Mouse (Mus musculus) lung, embryonic 16.5 days (tissue): ENCODE results near the gene Wipf1. TPM values are rescaled to one million over a fixed set of nuclear protein-coding genes. Genes with fewer than 3 reads are reported as not detected.

Source experiments
- ATAC-seq: fragments of 200-750 bp; cut with Nextera tagmentation; 2 replicates; pipeline ENCODE4 v1.8.0; 2017; ENCODE audit warnings: low read depth, mild to moderate bottlenecking, moderate library complexity
- H3K27ac ChIP-seq: fragments of 300-500 bp; sonication (generic); 2 replicates; pipeline ENCODE4 v1.5.1; 2014; ENCODE audit warnings: mild to moderate bottlenecking, control low read depth, low read length
- H3K27me3 ChIP-seq: fragments of 300-500 bp; sonication (generic); 2 replicates; pipeline ENCODE4 v1.6.1; 2014; ENCODE audit warnings: low read depth, low read length, mixed read lengths; ENCODE audit not compliant: control insufficient read depth, insufficient read depth
- H3K36me3 ChIP-seq: fragments of 300-500 bp; sonication (generic); 2 replicates; pipeline ENCODE4 v1.6.1; 2014; ENCODE audit warnings: low read length; ENCODE audit not compliant: control insufficient read depth, insufficient read depth
- H3K4me1 ChIP-seq: fragments of 300-500 bp; sonication (generic); replicated peaks from 2 replicates; pipeline ENCODE4 v1.6.1; 2014; ENCODE audit warnings: low read length, mixed read lengths; ENCODE audit not compliant: control insufficient read depth, insufficient read depth
- H3K4me2 ChIP-seq: fragments of 300-500 bp; sonication (generic); 2 replicates; pipeline ENCODE4 v1.6.1; 2014; ENCODE audit warnings: low read depth, low read length, control low read depth
- H3K4me3 ChIP-seq: fragments of 300-500 bp; sonication (generic); 2 replicates; pipeline ENCODE4 v1.5.1; 2014; ENCODE audit warnings: mild to moderate bottlenecking, low read length, control low read depth
- H3K9ac ChIP-seq: fragments of 300-500 bp; sonication (generic); 2 replicates; pipeline ENCODE4 v1.6.1; 2014; ENCODE audit warnings: low read length, control low read depth
- H3K9me3 ChIP-seq: fragments of 300-500 bp; sonication (generic); 2 replicates; pipeline ENCODE4 v1.6.1; 2016; ENCODE audit warnings: low read length; ENCODE audit not compliant: control insufficient read depth
- WGBS: fragments of 180-500 bp; shearing (Covaris S2); extraction: QIAGEN DNeasy Blood & Tissue Kit; methylation state at CpG from one replicate; pipeline ENCODE4 v1.1.7; 2014; 5-methylcytosine and 5-hydroxymethylcytosine counted together
- polyA plus RNA-seq: library from polyadenylated mRNA; unstranded; fragments of >200 nt; fragmentation: Nextera tagmentation; extraction: Ambion mirVana; gene quantifications from 2 replicates; pipeline ENCODE4 v1.2.1, GENCODE M21; 2015

Gene Wipf1
- polyA plus RNA-seq, 1 experiment from 2014 or later: 12.6 TPM

GRCm38 (mm10) chr2:73472130-73472529 lies 57.4 kb downstream of the Wipf1 start:
- H3K4me1 ChIP-seq: peaks cover 5% of the 10 kb centered on the region; the same call in 1 of the 2 replicates
- H3K9me3 ChIP-seq: no peaks in the 10 kb centered on the region
- no peak overlapping the region for H3K27ac ChIP-seq
- no peaks in the 10 kb centered on the region for H3K36me3 ChIP-seq
- H3K4me3 ChIP-seq: no peak overlapping the region
- WGBS: 88% methylated on average over 2 of the region's 2 CpGs
- no peak overlapping the region for H3K4me2 ChIP-seq
- ATAC-seq: no peak
- H3K9ac ChIP-seq: no peak overlapping the region
- no peaks in the 10 kb centered on the region for H3K27me3 ChIP-seq

- WGBS: 82% methylated on average over 10 of the region's 10 CpGs
- Histone ChIP-seq H3K4me2 (no peak overlapping the region), H3K9ac (no peak overlapping the region), H3K4me3 (no peak overlapping the region), H3K27ac (no peak overlapping the region), H3K27me3 (no peaks in the 10 kb centered on the region), H3K36me3 (no peaks in the 10 kb centered on the region), H3K9me3 (no peaks in the 10 kb centered on the region), H3K4me1 (no peaks in the 10 kb centered on the region)
- no peak for ATAC-seq
Observed at GRCm38 (mm10) chr2:73470146-73470630, 59.3 kb downstream of the Wipf1 start.

DNA sequence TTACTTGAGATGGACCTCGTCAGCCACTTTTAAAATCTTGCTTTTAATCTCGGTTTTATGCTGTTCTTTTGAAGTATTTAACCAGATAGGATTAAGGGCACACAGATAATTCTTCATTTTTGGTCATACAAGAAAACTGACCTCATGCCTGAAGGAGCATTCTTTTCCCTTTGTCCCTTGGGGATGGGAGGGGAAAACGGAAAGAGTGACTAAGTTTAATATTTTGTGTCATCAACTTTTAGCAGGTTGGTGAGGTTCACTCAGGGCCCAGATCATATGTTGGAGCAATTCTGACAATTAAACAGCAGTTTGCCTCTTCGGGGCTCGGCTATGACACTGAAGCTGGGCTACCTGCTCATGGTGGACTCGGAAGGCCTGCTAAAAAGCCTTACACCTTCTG lies 60.0 kb downstream of the Wipf1 start:
- Histone ChIP-seq H3K27me3 (no peaks in the 10 kb centered on the region), H3K4me1 (no peaks in the 10 kb centered on the region), H3K27ac (no peak overlapping the region), H3K4me3 (no peak overlapping the region), H3K36me3 (no peaks in the 10 kb centered on the region), H3K4me2 (no peak overlapping the region), H3K9ac (no peak overlapping the region), H3K9me3 (no peaks in the 10 kb centered on the region)
- WGBS: 81% methylated on average over 6 of the region's 6 CpGs
- no peak for ATAC-seq

DNA sequence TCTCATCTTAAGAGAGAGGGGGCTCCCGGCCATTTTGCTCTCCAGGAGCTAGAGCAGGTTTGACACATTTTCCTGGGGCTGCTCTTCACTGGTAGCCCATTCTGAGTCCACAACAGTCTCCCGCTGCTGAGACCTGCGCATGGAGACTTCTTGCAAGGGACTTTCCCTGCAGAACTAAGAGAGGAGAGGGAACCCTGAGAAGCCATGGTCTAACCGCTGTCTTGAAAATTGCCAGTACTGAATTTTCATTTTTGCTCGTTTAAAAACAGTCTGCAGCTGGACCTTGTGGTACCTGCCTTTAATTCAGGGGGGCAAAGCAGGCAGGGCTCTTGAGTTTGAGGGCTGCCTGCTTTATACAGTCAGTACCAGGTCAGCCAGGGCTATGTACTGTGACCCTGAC lies 60.5 kb downstream of the Wipf1 start:
- 84% methylated on average over 5 of the region's 5 CpGs for WGBS
- H3K27me3 ChIP-seq: no peaks in the 10 kb centered on the region
- peaks cover under 1% of the 10 kb centered on the region; the same call in 1 of the 2 replicates for H3K4me1 ChIP-seq
- ATAC-seq: no peak
- no peaks in the 10 kb centered on the region for H3K36me3 ChIP-seq
- H3K9me3 ChIP-seq: no peaks in the 10 kb centered on the region
- H3K4me2 ChIP-seq: no peak overlapping the region
- no peak overlapping the region for H3K9ac ChIP-seq
- no peak overlapping the region for H3K27ac ChIP-seq
- H3K4me3 ChIP-seq: no peak overlapping the region

- Histone ChIP-seq H3K27me3 (no peaks in the 10 kb centered on the region), H3K4me1 (peaks cover 7% of the 10 kb centered on the region; the same call in 1 of the 2 replicates), H3K36me3 (no peaks in the 10 kb centered on the region), H3K27ac (no peak overlapping the region), H3K9ac (no peak overlapping the region), H3K9me3 (no peaks in the 10 kb centered on the region), H3K4me3 (no peak overlapping the region), H3K4me2 (no peak overlapping the region)
- no peak for ATAC-seq
- 67% methylated on average over 7 of the region's 7 CpGs for WGBS
Observed at GRCm38 (mm10) chr2:73467071-73467851, 62.3 kb downstream of the Wipf1 start.

DNA sequence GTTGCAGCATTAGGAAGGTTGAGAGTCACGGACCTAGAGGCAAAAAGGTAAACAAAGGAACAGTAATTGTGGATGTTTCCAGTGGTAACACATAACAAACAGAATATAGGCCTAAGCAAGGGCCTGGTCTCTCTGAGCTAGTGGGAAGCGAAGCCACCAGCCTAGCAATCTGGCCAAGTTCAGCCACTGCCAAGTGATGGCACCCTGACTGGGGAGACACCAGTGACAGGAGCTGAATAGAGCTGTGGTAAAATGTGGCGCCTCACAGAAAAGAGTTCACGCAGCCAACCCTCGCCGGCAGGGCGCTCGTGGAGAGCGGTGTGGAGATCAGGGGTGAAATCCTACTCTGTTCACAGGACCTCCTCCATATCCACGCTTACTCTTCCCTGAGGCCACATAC lies 63.1 kb downstream of the Wipf1 start:
- H3K27me3 ChIP-seq: no peaks in the 10 kb centered on the region
- no peaks in the 10 kb centered on the region for H3K36me3 ChIP-seq
- 92% methylated on average over 10 of the region's 10 CpGs for WGBS
- ATAC-seq: no peak
- no peak overlapping the region for H3K4me3 ChIP-seq
- H3K9ac ChIP-seq: no peak overlapping the region
- no peak overlapping the region for H3K27ac ChIP-seq
- no peak overlapping the region for H3K4me2 ChIP-seq
- peaks cover 7% of the 10 kb centered on the region; the same call in 1 of the 2 replicates for H3K4me1 ChIP-seq
- no peaks in the 10 kb centered on the region for H3K9me3 ChIP-seq

GRCm38 (mm10) chr2:73463431-73464194 lies 65.9 kb downstream of the Wipf1 start:
- ATAC-seq: peak; percentile 48; the same call in 1 of the 2 replicates
- H3K27me3 ChIP-seq: no peaks in the 10 kb centered on the region
- no peak overlapping the region for H3K4me2 ChIP-seq
- H3K4me1 ChIP-seq: peaks cover 7% of the 10 kb centered on the region; the same call in 1 of the 2 replicates
- no peaks in the 10 kb centered on the region for H3K36me3 ChIP-seq
- H3K9ac ChIP-seq: no peak overlapping the region
- 14% methylated on average over 7 of the region's 7 CpGs for WGBS
- no peak overlapping the region for H3K4me3 ChIP-seq
- no peaks in the 10 kb centered on the region for H3K9me3 ChIP-seq
- H3K27ac ChIP-seq: peak overlapping the region; percentile 2; the same call in 1 of the 2 replicates

DNA sequence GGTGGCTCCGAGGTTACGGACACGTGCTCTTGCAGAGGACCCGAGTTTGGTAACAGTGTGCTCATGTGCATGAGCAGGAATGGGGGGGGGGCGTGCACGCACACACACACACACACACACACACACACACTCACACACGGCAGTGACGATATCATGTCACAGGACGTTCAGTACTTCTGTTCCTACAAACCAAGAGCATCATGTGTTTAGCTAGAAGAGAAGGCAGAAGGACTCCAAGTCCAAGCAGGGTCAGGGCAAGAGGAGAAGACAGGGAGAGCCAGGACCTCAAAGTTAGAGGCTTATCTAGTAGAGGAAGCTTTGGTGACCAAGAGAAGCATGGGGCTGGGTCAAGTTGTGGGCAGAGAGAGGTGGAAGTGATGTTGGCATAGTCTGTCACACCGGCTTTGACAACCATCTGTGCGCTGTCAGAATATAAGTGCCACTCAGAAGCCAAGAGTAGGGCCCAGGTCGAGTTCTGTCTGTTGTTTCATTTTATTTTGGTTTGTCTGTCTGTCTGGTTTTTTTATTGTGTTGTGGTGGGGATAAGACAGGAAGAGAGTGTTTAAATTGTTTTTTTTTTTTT lies 66.7 kb downstream of the Wipf1 start:
- H3K4me2 ChIP-seq: no peak overlapping the region
- no peaks in the 10 kb centered on the region for H3K9me3 ChIP-seq
- H3K4me3 ChIP-seq: no peak overlapping the region
- H3K9ac ChIP-seq: no peak overlapping the region
- no peak for ATAC-seq
- no peaks in the 10 kb centered on the region for H3K27me3 ChIP-seq
- H3K4me1 ChIP-seq: peaks cover 7% of the 10 kb centered on the region; the same call in 1 of the 2 replicates
- no peak overlapping the region for H3K27ac ChIP-seq
- 77% methylated on average over 12 of the region's 12 CpGs for WGBS
- no peaks in the 10 kb centered on the region for H3K36me3 ChIP-seq

- no peaks in the 10 kb centered on the region for H3K36me3 ChIP-seq
Observed at GRCm38 (mm10) chr2:73462265-73462664, 67.3 kb downstream of the Wipf1 start.

More at GRCm38 (mm10) chr2:73462265-73462664, 67.3 kb downstream of the Wipf1 start:
- peaks cover 7% of the 10 kb centered on the region; the same call in 1 of the 2 replicates for H3K4me1 ChIP-seq
- H3K27ac ChIP-seq: no peak overlapping the region
- no peaks in the 10 kb centered on the region for H3K9me3 ChIP-seq
- no peak overlapping the region for H3K9ac ChIP-seq
- 77% methylated on average over 2 of the region's 2 CpGs for WGBS
- no peak overlapping the region for H3K4me2 ChIP-seq
- H3K27me3 ChIP-seq: no peaks in the 10 kb centered on the region
- ATAC-seq: no peak
- H3K4me3 ChIP-seq: no peak overlapping the region
